Mouse (Mus musculus) thymus, adult 2 months (tissue): ENCODE data around the gene Trim63. TPM values are rescaled to one million over a fixed set of nuclear protein-coding genes. Genes with fewer than 3 reads are reported as not detected.

Experiments used
- DNase-seq: peaks from one replicate; pipeline ENCODE4 v3.0.0; 2021
- H3K27ac ChIP-seq: fragments of 200-500 bp; 2 replicates; pipeline ENCODE4 v1.5.1; 2012; ENCODE audit warnings: low read length, control low read depth; ENCODE audit not compliant: control insufficient read depth, insufficient read depth
- H3K27me3 ChIP-seq: fragments of 200-500 bp; 2 replicates; pipeline ENCODE4 v1.6.1; 2012; ENCODE audit warnings: mild to moderate bottlenecking, low read length, moderate library complexity, mixed read lengths; ENCODE audit not compliant: control insufficient read depth, insufficient read depth
- H3K36me3 ChIP-seq: fragments of 200-500 bp; 2 replicates; pipeline ENCODE4 v1.6.1; 2012; ENCODE audit warnings: mild to moderate bottlenecking, low read length, moderate library complexity; ENCODE audit not compliant: control insufficient read depth, insufficient read depth
- H3K4me1 ChIP-seq: fragments of 200-500 bp; replicated peaks from 2 replicates; pipeline ENCODE4 v1.6.1; 2012; ENCODE audit warnings: low read length; ENCODE audit not compliant: control insufficient read depth, insufficient read depth
- H3K4me3 ChIP-seq: fragments of 200-500 bp; 2 replicates; pipeline ENCODE4 v1.5.1; 2012; ENCODE audit warnings: mild to moderate bottlenecking, low read length, control low read depth, moderate library complexity; ENCODE audit not compliant: control insufficient read depth, insufficient read depth
- CTCF ChIP-seq: fragments of 200-500 bp; IDR thresholded peaks from 2 replicates; pipeline ENCODE4 v1.5.1; 2012; ENCODE audit warnings: mild to moderate bottlenecking, control low read depth, low read length, moderate library complexity, borderline replicate concordance; ENCODE audit not compliant: control insufficient read depth, poor library complexity, insufficient read depth; ENCODE audit errors: extremely low read depth
- POLR2A ChIP-seq: fragments of 200-500 bp; IDR thresholded peaks from 2 replicates; pipeline ENCODE4 v1.6.1; 2012; ENCODE audit warnings: mild to moderate bottlenecking, low read length, control low read depth, moderate library complexity; ENCODE audit not compliant: control insufficient read depth, poor library complexity, insufficient read depth; ENCODE audit errors: extremely low read depth
- WGBS: fragments of 180-500 bp; shearing (Covaris S2); methylation state at CpG from one replicate; pipeline ENCODE4 v1.1.7; 2018; 5-methylcytosine and 5-hydroxymethylcytosine counted together
- polyA plus RNA-seq: library from polyadenylated mRNA; depleted of rRNA; stranded (reverse); fragments of >200 nt; gene quantifications from 2 replicates; pipeline ENCODE4 v1.2.3, GENCODE M21; 2012

Gene Trim63
- polyA plus RNA-seq, 1 experiment = 5.9 TPM

DNA sequence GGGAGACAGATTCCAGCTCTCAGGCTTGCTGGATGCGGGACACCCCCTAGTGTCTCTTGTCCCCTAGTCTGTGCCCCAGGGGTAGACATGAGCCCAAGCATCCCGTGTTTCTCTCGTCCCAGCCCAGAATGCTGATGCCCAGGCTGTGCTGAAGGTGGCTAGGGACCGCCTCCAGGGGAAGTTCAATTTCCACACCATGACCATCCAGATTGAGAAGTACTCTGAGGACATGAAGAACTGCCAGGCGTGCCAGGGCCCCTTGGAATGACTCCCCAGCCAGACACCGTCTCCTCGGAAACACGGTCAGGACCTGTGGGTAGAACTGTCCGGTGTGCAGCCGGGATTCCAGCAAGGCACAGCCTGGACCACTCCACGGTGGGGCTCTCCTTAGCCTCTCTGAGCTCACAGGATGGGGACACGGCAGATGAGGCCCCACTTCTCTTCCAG is 37.4 kb downstream of the Trim63 start:
- H3K27me3 ChIP-seq = no peaks in the 10 kb centered on the region
- H3K4me3 ChIP-seq = no peak overlapping the region
- TF ChIP-seq CTCF (no peak), POLR2A (no peak)
- H3K4me1 ChIP-seq = peaks cover 17% of the 10 kb centered on the region
- H3K27ac ChIP-seq = no peak overlapping the region
- H3K36me3 ChIP-seq = no peaks in the 10 kb centered on the region
- DNase-seq = no peak
- 96% methylated on average over 12 of the region's 12 CpGs for WGBS

GRCm38 (mm10) chr4:134352929-134353328 is 38.0 kb downstream of the Trim63 start:
- WGBS = 92% methylated on average over 7 of the region's 7 CpGs
- Histone ChIP-seq H3K36me3 (no peaks in the 10 kb centered on the region), H3K27ac (no peak overlapping the region), H3K4me3 (no peak overlapping the region), H3K27me3 (no peaks in the 10 kb centered on the region), H3K4me1 (peaks cover 17% of the 10 kb centered on the region)
- no peak for DNase-seq
- TF ChIP-seq POLR2A (no peak), CTCF (no peak)

GRCm38 (mm10) chr4:134353527-134354409 is 38.8 kb downstream of the Trim63 start:
- TF ChIP-seq POLR2A = no peak
- TF ChIP-seq CTCF = no peak
- DNase-seq = no peak

DNA sequence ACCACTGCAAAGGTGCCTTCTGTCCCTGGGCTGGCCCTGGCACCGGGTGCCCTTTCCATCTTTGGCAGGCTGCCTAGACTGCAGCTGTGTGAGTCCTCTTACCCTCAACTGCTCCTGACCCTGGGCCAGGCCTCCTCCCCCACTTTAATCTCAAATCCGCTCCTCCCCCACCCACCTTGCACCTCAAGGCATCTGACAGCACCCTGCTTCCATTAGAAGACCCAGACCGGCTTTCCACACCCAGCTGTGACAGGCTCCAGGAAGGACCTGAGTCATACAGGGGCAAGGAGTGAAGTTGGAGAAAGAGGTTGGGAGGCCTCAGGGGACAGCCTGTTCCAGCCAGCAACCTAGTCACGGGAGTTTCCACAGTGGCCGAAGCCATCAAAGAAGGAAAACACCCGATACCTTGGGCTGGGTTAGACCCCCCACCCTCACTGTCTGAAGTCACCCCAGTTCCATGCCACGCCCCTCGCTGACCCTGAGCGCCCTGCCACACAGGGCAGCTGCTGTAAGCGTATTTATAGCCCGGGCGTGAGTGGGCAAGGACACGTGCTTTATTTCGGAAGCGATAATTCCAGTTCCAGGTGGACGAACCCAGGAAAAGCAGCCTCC is 41.0 kb downstream of the Trim63 start:
- Histone ChIP-seq H3K4me3 (no peak overlapping the region), H3K36me3 (no peaks in the 10 kb centered on the region), H3K27ac (no peak overlapping the region), H3K27me3 (no peaks in the 10 kb centered on the region), H3K4me1 (peaks cover 17% of the 10 kb centered on the region)
- no peak for TF ChIP-seq POLR2A
- TF ChIP-seq CTCF = no peak
- 71% methylated on average over 16 of the region's 16 CpGs for WGBS
- DNase-seq = no peak

More at GRCm38 (mm10) chr4:134353527-134354409, 38.8 kb downstream of the Trim63 start:
- peaks cover 17% of the 10 kb centered on the region for H3K4me1 ChIP-seq
- no peak overlapping the region for H3K27ac ChIP-seq
- 79% methylated on average over 5 of the region's 5 CpGs for WGBS
- no peaks in the 10 kb centered on the region for H3K36me3 ChIP-seq
- H3K4me3 ChIP-seq = no peak overlapping the region
- no peaks in the 10 kb centered on the region for H3K27me3 ChIP-seq

GRCm38 (mm10) chr4:134356591-134357460 is 41.9 kb downstream of the Trim63 start:
- no peaks in the 10 kb centered on the region for H3K36me3 ChIP-seq
- WGBS = 33% methylated on average over 22 of the region's 22 CpGs
- peaks cover 26% of the 10 kb centered on the region for H3K4me1 ChIP-seq
- DNase-seq = peak; percentile 71
- no peak overlapping the region for H3K27ac ChIP-seq
- H3K27me3 ChIP-seq = no peaks in the 10 kb centered on the region
- H3K4me3 ChIP-seq = no peak overlapping the region
- peak; percentile 65; the same call in 1 of the 2 replicates for TF ChIP-seq CTCF
- no peak for TF ChIP-seq POLR2A

DNA sequence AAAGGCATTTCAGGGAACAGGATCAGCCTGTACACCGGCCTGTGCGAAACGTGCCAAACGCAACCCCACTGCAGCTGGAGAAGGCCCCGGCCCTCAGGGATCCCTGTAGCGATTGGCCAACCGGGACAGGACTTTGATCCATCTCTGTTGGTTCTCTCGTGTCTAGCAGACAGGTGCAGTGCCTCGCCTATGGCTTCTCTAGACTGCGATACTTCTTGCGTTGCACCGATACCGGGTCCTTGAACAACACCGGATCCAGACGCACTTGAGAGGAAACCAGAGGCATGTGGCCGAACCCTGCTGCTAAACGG is 42.5 kb downstream of the Trim63 start:
- no peak overlapping the region for H3K27ac ChIP-seq
- no peak overlapping the region for H3K4me3 ChIP-seq
- no peaks in the 10 kb centered on the region for H3K36me3 ChIP-seq
- no peak for DNase-seq
- peaks cover 31% of the 10 kb centered on the region for H3K4me1 ChIP-seq
- WGBS = 57% methylated on average over 17 of the region's 17 CpGs
- TF ChIP-seq CTCF (no peak), POLR2A (no peak)
- no peaks in the 10 kb centered on the region for H3K27me3 ChIP-seq
